Mouse (Mus musculus) Patski (cell line): ENCODE measurements at regions not wholly inside any gene's neighbourhood (a gene's known extent, or its start where the extent isn't known, plus 50 kb on each side); places are given as distances from the start of the nearest gene placed in this dataset.
"Not testable (repeated sequence)": the region's sequence is repeated elsewhere in the genome, so short reads cannot be mapped to it uniquely, and the experiment has no call there.

Experiments
- ATAC-seq: fragments of 100-300 bp; one replicate; pipeline ENCODE4 v1.8.0; 2021
- CTCF ChIA-PET: fragments of 350-600 bp; sonication (Branson Sonifier 250); formaldehyde crosslinking; loops from one replicate; lab custom pipeline; 2022; ENCODE audit warnings: inconsistent platforms; lab: Charles Lee
- POLR2A ChIA-PET: fragments of 350-600 bp; sonication (Branson Sonifier 250); formaldehyde crosslinking; loops from one replicate; lab custom pipeline; 2022; ENCODE audit warnings: antibody characterized with exemption, inconsistent platforms; lab: Charles Lee
- DNase-seq: peaks from one replicate; pipeline ENCODE4 v3.0.0-alpha.2; 2011; ENCODE audit warnings: low read depth, low spot score
- H3K27me3 ChIP-seq: fragments of 371-371 bp; one replicate; pipeline ENCODE4 v1.5.1; 2021
- CTCF ChIP-seq: fragments of 100-300 bp; IDR thresholded peaks from one replicate; pipeline ENCODE4 v1.5.1; 2021
- in situ Hi-C: fragments of 300-500 bp; cut with MboI; formaldehyde crosslinking; loops from 3 replicates; pipeline ENCODE4 v1.11.1; 2018; ENCODE audit warnings: low pct_unique_long_range_greater_than_20kb, mixed read lengths

- in situ Hi-C loops, result not testable (repeated sequence)
Observed at GRCm38 (mm10) chrX:65778656-65779370, 525.2 kb downstream of the 4930447F04Rik start.

DNA sequence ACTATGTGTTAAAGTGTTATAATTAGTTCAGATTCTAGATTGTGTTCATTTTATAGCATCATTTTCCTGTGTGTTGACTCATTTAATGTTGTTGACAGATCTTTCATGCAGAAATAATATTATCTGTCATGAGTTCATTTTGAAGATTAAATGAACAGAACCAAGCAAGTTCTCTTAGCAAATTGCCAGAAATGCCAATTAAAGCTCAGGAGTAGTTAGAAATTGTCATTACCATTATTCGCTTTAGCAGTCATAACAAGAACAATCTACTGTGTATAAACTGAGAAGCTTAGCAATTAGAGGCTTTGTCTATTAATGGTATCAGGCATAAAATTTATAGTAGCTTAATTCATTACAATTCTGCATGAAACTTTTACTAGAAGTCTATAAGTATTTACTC lies 534.2 kb downstream of the 4930447F04Rik start:
- ChIA-PET POLR2A (no interaction called here), CTCF (no interaction called here)
- no peak for DNase-seq
- no peaks in the 10 kb centered on the region for H3K27me3 ChIP-seq
- no peak for TF ChIP-seq CTCF
- in situ Hi-C loops, result no loop called here
- no peak for ATAC-seq

More at GRCm38 (mm10) chrX:65778656-65779370, 525.2 kb downstream of the 4930447F04Rik start:
- ATAC-seq, CTCF ChIA-PET, POLR2A ChIA-PET, H3K27me3 ChIP-seq, DNase-seq: not testable (repeated sequence)

GRCm38 (mm10) chrX:65734577-65734976 lies 569.4 kb downstream of the 4930447F04Rik start:
- peaks cover 11% of the 10 kb centered on the region for H3K27me3 ChIP-seq
- TF ChIP-seq CTCF, result peak; percentile 65
- POLR2A ChIA-PET, result no interaction called here
- no peak for ATAC-seq
- no peak for DNase-seq
- CTCF ChIA-PET, result no interaction called here
- in situ Hi-C loops, result loop anchor here (25.0 kb wide), 1 partner anchor 903 kb away; the partner anchor contains the start of gene Slitrk2

GRCm38 (mm10) chrX:65715562-65715961 lies 588.5 kb downstream of the 4930447F04Rik start:
- TF ChIP-seq CTCF, result no peak
- ChIA-PET POLR2A (no interaction called here), CTCF (no interaction called here)
- ATAC-seq (no peak), DNase-seq (no peak)
- H3K27me3 ChIP-seq, result peaks cover 9% of the 10 kb centered on the region
- in situ Hi-C loops, result no loop called here
